Mouse (Mus musculus) brain, embryonic 14.5 days (tissue): Measurements from ENCODE around the gene Smurf1.

Source experiments
- CTCF ChIP-seq: fragments of 200-500 bp; IDR thresholded peaks from 2 replicates; pipeline ENCODE4 v1.5.1; 2012; ENCODE audit warnings: inconsistent platforms, mild to moderate bottlenecking, moderate library complexity, borderline replicate concordance; ENCODE audit not compliant: insufficient read depth, insufficient read length; ENCODE audit errors: extremely low read depth
- POLR2A ChIP-seq: fragments of 200-500 bp; IDR thresholded peaks from 2 replicates; pipeline ENCODE4 v1.6.1; 2012; ENCODE audit warnings: mild to moderate bottlenecking, inconsistent platforms, borderline replicate concordance; ENCODE audit not compliant: poor library complexity, insufficient read depth, insufficient read length, severe bottlenecking; ENCODE audit errors: extremely low read depth

GRCm38 (mm10) chr5:144940904-144941303 is 24.7 kb downstream of the Smurf1 start:
- TF ChIP-seq CTCF (no peak), POLR2A (no peak)
